Mouse (Mus musculus) adrenal gland, postnatal 4 days (tissue): ENCODE measurements around the gene Adra2b. TPM values are rescaled to one million over a fixed set of nuclear protein-coding genes. Genes with fewer than 3 reads are reported as not detected.
A peak's percentile ranks its signal among the peaks of the same experiment; 100 is the strongest.

ENCODE experiments used
- DNase-seq, 2 experiments: peaks; one replicate each; pipeline ENCODE4 v3.0.0; 2021 to 2022; ENCODE audit warnings: low spot score in 2 of 2, mixed read lengths in 2 of 2
- total RNA-seq, 2 experiments: library from RNA; stranded (reverse); gene quantifications; 2 replicates each; pipeline ENCODE4 v1.2.3; 2021

Adra2b gene
- total RNA-seq, 2 experiments from 2014 or later, result 2.3 to 5.0 TPM

GRCm38 (mm10) chr2:127338416-127338815 lies 24.6 kb upstream of the Adra2b start, which contains the start of gene Astl:
Gene Astl, plus strand, starts transcription at chr2:127338639.
- DNase-seq, result no peak

GRCm38 (mm10) chr2:127338833-127339232 lies 24.2 kb upstream of the Adra2b start:
- DNase-seq, result no peak

GRCm38 (mm10) chr2:127339262-127339661 lies 23.7 kb upstream of the Adra2b start:
- DNase-seq, result no peak

GRCm38 (mm10) chr2:127341159-127341558 lies 21.8 kb upstream of the Adra2b start:
- peak in 1 of 2 experiments; percentile 47 for DNase-seq

- no peak for DNase-seq
Measured at GRCm38 (mm10) chr2:127346334-127346733, 16.7 kb upstream of the Adra2b start.

- DNase-seq, result no peak
Measured at GRCm38 (mm10) chr2:127347147-127347985, 15.6 kb upstream of the Adra2b start.

- DNase-seq, result no peak
Measured at GRCm38 (mm10) chr2:127353881-127354280, 9.1 kb upstream of the Adra2b start.

- no peak for DNase-seq
Measured at GRCm38 (mm10) chr2:127363282-127363652, 259 bp downstream of the Adra2b start.

GRCm38 (mm10) chr2:127363696-127364095 lies 688 bp downstream of the Adra2b start:
- no peak for DNase-seq

- no peak for DNase-seq
Measured at GRCm38 (mm10) chr2:127364452-127364851, 1.4 kb downstream of the Adra2b start.

- DNase-seq, result no peak
Measured at GRCm38 (mm10) chr2:127367126-127367820, 4.3 kb downstream of the Adra2b start.

GRCm38 (mm10) chr2:127369703-127370376 lies 6.8 kb downstream of the Adra2b start:
- no peak for DNase-seq

- DNase-seq, result no peak
Measured at GRCm38 (mm10) chr2:127370561-127371483, 7.8 kb downstream of the Adra2b start.

- no peak for DNase-seq
Measured at GRCm38 (mm10) chr2:127371484-127371861, 8.5 kb downstream of the Adra2b start.

GRCm38 (mm10) chr2:127372082-127372481 lies 9.1 kb downstream of the Adra2b start:
- DNase-seq, result no peak

- DNase-seq, result no peak
Measured at GRCm38 (mm10) chr2:127374131-127374530, 11.1 kb downstream of the Adra2b start.

GRCm38 (mm10) chr2:127375087-127375486 lies 12.1 kb downstream of the Adra2b start:
- DNase-seq, result no peak

- no peak for DNase-seq
Measured at GRCm38 (mm10) chr2:127375759-127376341, 12.8 kb downstream of the Adra2b start.

- DNase-seq, result no peak
Measured at GRCm38 (mm10) chr2:127376423-127377051, 13.5 kb downstream of the Adra2b start.
